Mouse (Mus musculus) spleen, adult 2 months (tissue): ENCODE results near the gene Defb3.
"Not testable (repeated sequence)": the region's sequence is repeated elsewhere in the genome, so short reads cannot be mapped to it uniquely, and the experiment has no call there.

Source experiments
- CTCF ChIP-seq: fragments of 200-500 bp; IDR thresholded peaks from 2 replicates; pipeline ENCODE4 v1.5.1; 2011; ENCODE audit warnings: mild to moderate bottlenecking, inconsistent platforms; ENCODE audit not compliant: insufficient read depth, insufficient read length, insufficient replicate concordance; ENCODE audit errors: extremely low read depth
- POLR2A ChIP-seq: fragments of 200-500 bp; IDR thresholded peaks from 2 replicates; pipeline ENCODE4 v1.6.1; 2011; ENCODE audit warnings: low read depth, low read length, inconsistent platforms

GRCm38 (mm10) chr8:19293060-19293459 is at the start of gene Defb3:
- TF ChIP-seq CTCF, POLR2A: not testable (repeated sequence)
